Mouse (Mus musculus): ENCODE results near the gene Abcc8. TPM values are rescaled to one million over a fixed set of nuclear protein-coding genes. Genes with fewer than 3 reads are reported as not detected.

Abcc8 gene
- polyA plus RNA-seq, 1 experiment from 2014 or later: 5.3 TPM

DNA sequence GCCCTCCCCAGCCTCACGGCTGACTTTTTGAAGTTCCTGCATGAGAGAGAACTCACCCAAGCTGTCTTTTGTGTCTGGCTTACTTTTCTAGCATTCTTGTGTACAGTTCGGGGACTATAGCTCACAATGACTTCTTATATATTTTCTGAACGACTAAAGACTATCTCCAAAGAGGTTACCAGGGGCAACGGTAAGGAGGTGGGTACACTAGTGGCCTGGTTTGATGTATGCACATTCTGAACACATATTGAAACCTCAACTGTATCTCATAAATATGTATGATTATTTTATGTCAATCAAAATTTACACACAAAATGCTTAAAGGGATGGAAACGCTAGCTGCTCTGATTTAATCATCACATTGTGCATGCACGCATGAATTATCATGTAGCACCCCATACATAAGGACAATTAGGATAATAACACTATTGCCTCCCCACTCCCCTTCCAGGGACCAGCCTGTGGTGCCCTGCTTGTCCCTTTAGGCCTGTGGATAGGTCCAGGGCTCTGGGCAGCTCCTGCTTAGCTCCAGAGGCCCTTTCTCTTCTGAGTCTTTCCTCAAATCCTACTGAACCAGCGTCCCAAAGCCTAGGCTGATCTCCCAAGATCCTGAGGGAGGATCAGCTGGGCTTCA lies 33.0 kb downstream of the Abcc8 start:
- Histone ChIP-seq H3K9ac (ENCODE audit: low read length) (no peak overlapping the region), H3K36me3 (ENCODE audit: control insufficient read depth, insufficient read depth, low read length) (no peaks in the 10 kb centered on the region), H3K27ac (ENCODE audit: low read depth, low read length) (no peak overlapping the region), H3K9me3 (ENCODE audit: control insufficient read depth, low read length) (no peaks in the 10 kb centered on the region), H3K4me3 (ENCODE audit: low read depth, low read length) (no peak overlapping the region), H3K4me2 (ENCODE audit: low read depth) (no peak overlapping the region), H3K4me1 (ENCODE audit: control insufficient read depth, insufficient read depth, low read length) (no peaks in the 10 kb centered on the region), H3K27me3 (ENCODE audit: control insufficient read depth, insufficient read depth, low read length) (no peaks in the 10 kb centered on the region)
- DNase-seq (ENCODE audit: low spot score) (no peak), ATAC-seq (ENCODE audit: insufficient read depth, low FRiP score, low TSS enrichment) (no peak)
- WGBS: 84% methylated on average over 7 of the region's 7 CpGs

GRCm38 (mm10) chr7:46144061-46144460 lies 35.8 kb downstream of the Abcc8 start:
- ATAC-seq (ENCODE audit: insufficient read depth, low FRiP score, low TSS enrichment): no peak
- H3K4me2 ChIP-seq (ENCODE audit: low read depth): no peak overlapping the region
- H3K9ac ChIP-seq (ENCODE audit: low read length): no peak overlapping the region
- no peaks in the 10 kb centered on the region for H3K27me3 ChIP-seq (ENCODE audit: control insufficient read depth, insufficient read depth, low read length)
- WGBS: 75% methylated on average over 8 of the region's 8 CpGs
- no peak for DNase-seq (ENCODE audit: low spot score)
- no peaks in the 10 kb centered on the region for H3K4me1 ChIP-seq (ENCODE audit: control insufficient read depth, insufficient read depth, low read length)
- no peaks in the 10 kb centered on the region for H3K9me3 ChIP-seq (ENCODE audit: control insufficient read depth, low read length)
- no peak overlapping the region for H3K4me3 ChIP-seq (ENCODE audit: low read depth, low read length)
- H3K27ac ChIP-seq (ENCODE audit: low read depth, low read length): no peak overlapping the region; the same call in 1 of the 2 replicates
- no peaks in the 10 kb centered on the region for H3K36me3 ChIP-seq (ENCODE audit: control insufficient read depth, insufficient read depth, low read length)

- no peaks in the 10 kb centered on the region for H3K27me3 ChIP-seq (ENCODE audit: control insufficient read depth, insufficient read depth, low read length)
- H3K4me2 ChIP-seq (ENCODE audit: low read depth): no peak overlapping the region
- H3K4me1 ChIP-seq (ENCODE audit: control insufficient read depth, insufficient read depth, low read length): peaks cover 8% of the 10 kb centered on the region; the same call in 1 of the 2 replicates
- no peak overlapping the region for H3K9ac ChIP-seq (ENCODE audit: low read length)
- H3K4me3 ChIP-seq (ENCODE audit: low read depth, low read length): no peak overlapping the region
- no peaks in the 10 kb centered on the region for H3K9me3 ChIP-seq (ENCODE audit: control insufficient read depth, low read length)
- 28% methylated on average over 7 of the region's 7 CpGs for WGBS
- DNase-seq (ENCODE audit: low spot score) (no peak), ATAC-seq (ENCODE audit: insufficient read depth, low FRiP score, low TSS enrichment) (peak; percentile 53; the same call in 1 of the 2 replicates)
- H3K27ac ChIP-seq (ENCODE audit: low read depth, low read length): 0 out of 2 replicates have a peak overlapping the region, but pooled peaks have one; percentile 15
- no peaks in the 10 kb centered on the region for H3K36me3 ChIP-seq (ENCODE audit: control insufficient read depth, insufficient read depth, low read length)
Observed at GRCm38 (mm10) chr7:46138329-46138930, 41.4 kb downstream of the Abcc8 start.

DNA sequence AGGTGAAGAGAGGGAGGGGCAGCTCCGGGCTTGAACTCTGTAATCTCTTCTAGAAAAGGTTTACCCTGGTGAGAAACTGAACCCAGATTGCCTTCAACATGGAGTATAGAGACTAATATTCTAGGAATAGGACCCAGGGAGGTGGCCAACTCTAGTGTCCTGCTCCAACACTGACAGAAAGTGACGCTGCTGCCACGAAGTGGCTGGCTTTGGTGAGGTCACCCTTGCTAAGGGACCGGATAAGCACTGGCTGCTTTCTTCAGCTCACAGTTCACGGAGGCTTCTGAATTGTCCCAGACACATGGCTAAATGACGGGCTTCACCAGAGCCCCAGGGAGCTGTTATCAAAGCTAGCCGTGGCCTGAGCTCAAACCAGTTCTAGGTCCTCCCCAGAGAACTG lies 46.0 kb downstream of the Abcc8 start:
- Histone ChIP-seq H3K36me3 (ENCODE audit: control insufficient read depth, insufficient read depth, low read length) (no peaks in the 10 kb centered on the region), H3K27ac (ENCODE audit: low read depth, low read length) (no peak overlapping the region), H3K9ac (ENCODE audit: low read length) (no peak overlapping the region), H3K27me3 (ENCODE audit: control insufficient read depth, insufficient read depth, low read length) (no peaks in the 10 kb centered on the region), H3K4me2 (ENCODE audit: low read depth) (no peak overlapping the region), H3K4me1 (ENCODE audit: control insufficient read depth, insufficient read depth, low read length) (peaks cover 8% of the 10 kb centered on the region; the same call in 1 of the 2 replicates), H3K9me3 (ENCODE audit: control insufficient read depth, low read length) (no peaks in the 10 kb centered on the region), H3K4me3 (ENCODE audit: low read depth, low read length) (no peak overlapping the region)
- DNase-seq (ENCODE audit: low spot score): no peak
- 22% methylated on average over 7 of the region's 7 CpGs for WGBS
- ATAC-seq (ENCODE audit: insufficient read depth, low FRiP score, low TSS enrichment): no peak

- WGBS: 87% methylated on average over 12 of the region's 12 CpGs
- Histone ChIP-seq H3K9me3 (ENCODE audit: control insufficient read depth, low read length) (no peaks in the 10 kb centered on the region), H3K9ac (ENCODE audit: low read length) (no peak overlapping the region), H3K36me3 (ENCODE audit: control insufficient read depth, insufficient read depth, low read length) (no peaks in the 10 kb centered on the region), H3K27ac (ENCODE audit: low read depth, low read length) (no peak overlapping the region), H3K4me3 (ENCODE audit: low read depth, low read length) (no peak overlapping the region), H3K4me2 (ENCODE audit: low read depth) (no peak overlapping the region), H3K27me3 (ENCODE audit: control insufficient read depth, insufficient read depth, low read length) (no peaks in the 10 kb centered on the region), H3K4me1 (ENCODE audit: control insufficient read depth, insufficient read depth, low read length) (peaks cover 2% of the 10 kb centered on the region; the same call in 1 of the 2 replicates)
- DNase-seq (ENCODE audit: low spot score) (no peak), ATAC-seq (ENCODE audit: insufficient read depth, low FRiP score, low TSS enrichment) (no peak)
Observed at GRCm38 (mm10) chr7:46132229-46132628, 47.6 kb downstream of the Abcc8 start.

GRCm38 (mm10) chr7:46131806-46132205 lies 48.0 kb downstream of the Abcc8 start:
- Histone ChIP-seq H3K4me3 (ENCODE audit: low read depth, low read length) (no peak overlapping the region), H3K9me3 (ENCODE audit: control insufficient read depth, low read length) (no peaks in the 10 kb centered on the region), H3K4me2 (ENCODE audit: low read depth) (no peak overlapping the region), H3K9ac (ENCODE audit: low read length) (no peak overlapping the region), H3K4me1 (ENCODE audit: control insufficient read depth, insufficient read depth, low read length) (peaks cover 2% of the 10 kb centered on the region; the same call in 1 of the 2 replicates), H3K27ac (ENCODE audit: low read depth, low read length) (no peak overlapping the region), H3K36me3 (ENCODE audit: control insufficient read depth, insufficient read depth, low read length) (no peaks in the 10 kb centered on the region), H3K27me3 (ENCODE audit: control insufficient read depth, insufficient read depth, low read length) (no peaks in the 10 kb centered on the region)
- DNase-seq (ENCODE audit: low spot score) (no peak), ATAC-seq (ENCODE audit: insufficient read depth, low FRiP score, low TSS enrichment) (no peak)
- 79% methylated on average over 8 of the region's 8 CpGs for WGBS

DNA sequence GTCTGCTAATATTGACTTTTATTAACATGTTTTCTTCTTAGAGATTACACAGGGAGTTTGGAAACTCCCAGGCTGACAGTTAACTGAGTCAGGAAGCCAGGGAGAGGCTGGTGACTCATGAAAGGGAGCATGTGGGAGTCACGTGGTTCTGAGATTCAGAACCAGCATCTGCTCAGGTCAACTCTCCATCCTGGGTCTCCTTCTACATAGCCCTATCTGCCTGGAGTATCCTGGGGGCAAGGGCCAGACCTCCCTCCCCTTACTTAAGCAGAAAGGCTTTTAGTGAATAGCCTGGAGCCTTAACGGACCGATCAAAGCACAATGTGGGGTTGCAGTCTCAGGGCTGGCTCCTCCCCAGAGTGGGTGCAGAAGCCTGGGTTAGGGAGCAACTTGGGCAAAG lies 48.6 kb downstream of the Abcc8 start:
- DNase-seq (ENCODE audit: low spot score) (no peak), ATAC-seq (ENCODE audit: insufficient read depth, low FRiP score, low TSS enrichment) (no peak)
- WGBS: 23% methylated on average over 3 of the region's 3 CpGs
- H3K27me3 ChIP-seq (ENCODE audit: control insufficient read depth, insufficient read depth, low read length): no peaks in the 10 kb centered on the region
- no peaks in the 10 kb centered on the region for H3K9me3 ChIP-seq (ENCODE audit: control insufficient read depth, low read length)
- H3K4me2 ChIP-seq (ENCODE audit: low read depth): no peak overlapping the region
- H3K9ac ChIP-seq (ENCODE audit: low read length): no peak overlapping the region; the same call in 1 of the 2 replicates
- no peak overlapping the region for H3K4me3 ChIP-seq (ENCODE audit: low read depth, low read length)
- peaks cover 2% of the 10 kb centered on the region; the same call in 1 of the 2 replicates for H3K4me1 ChIP-seq (ENCODE audit: control insufficient read depth, insufficient read depth, low read length)
- H3K27ac ChIP-seq (ENCODE audit: low read depth, low read length): no peak overlapping the region
- no peaks in the 10 kb centered on the region for H3K36me3 ChIP-seq (ENCODE audit: control insufficient read depth, insufficient read depth, low read length)

DNA sequence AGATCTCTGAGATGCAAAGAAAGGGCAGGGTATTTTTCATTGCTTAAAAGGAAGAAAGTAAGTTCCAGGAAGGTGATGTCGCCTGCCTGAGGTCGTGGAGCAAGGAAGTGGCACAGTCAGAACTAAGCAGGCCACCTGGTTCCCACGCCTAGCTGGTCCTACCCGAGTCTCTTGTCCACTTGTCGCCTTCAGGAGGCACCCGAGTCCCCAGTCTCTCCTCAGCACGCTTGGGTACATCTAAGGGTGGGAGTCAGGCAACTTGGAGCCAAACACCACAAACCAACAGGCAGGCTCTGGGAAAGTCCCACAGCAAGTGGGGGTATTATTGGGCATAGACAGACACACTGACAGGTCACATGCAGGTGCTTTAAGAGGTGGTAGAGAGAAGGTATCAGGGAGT lies 49.1 kb downstream of the Abcc8 start:
- DNase-seq (ENCODE audit: low spot score): no peak
- Histone ChIP-seq H3K27ac (ENCODE audit: low read depth, low read length) (no peak overlapping the region), H3K36me3 (ENCODE audit: control insufficient read depth, insufficient read depth, low read length) (no peaks in the 10 kb centered on the region), H3K9ac (ENCODE audit: low read length) (no peak overlapping the region), H3K27me3 (ENCODE audit: control insufficient read depth, insufficient read depth, low read length) (no peaks in the 10 kb centered on the region), H3K9me3 (ENCODE audit: control insufficient read depth, low read length) (no peaks in the 10 kb centered on the region), H3K4me2 (ENCODE audit: low read depth) (no peak overlapping the region), H3K4me3 (ENCODE audit: low read depth, low read length) (no peak overlapping the region), H3K4me1 (ENCODE audit: control insufficient read depth, insufficient read depth, low read length) (peaks cover 2% of the 10 kb centered on the region; the same call in 1 of the 2 replicates)
- no peak for ATAC-seq (ENCODE audit: insufficient read depth, low FRiP score, low TSS enrichment)
- WGBS: 64% methylated on average over 7 of the region's 7 CpGs

All from neural tube, embryonic 11.5 days (tissue).